Mouse (Mus musculus): ENCODE results near the gene Snrpa. TPM values are rescaled to one million over a fixed set of nuclear protein-coding genes. Genes with fewer than 3 reads are reported as not detected.

The Snrpa gene
- polyA plus RNA-seq, 1 experiment from 2014 or later = 74.7 TPM

GRCm38 (mm10) chr7:27231693-27232331 lies 35.7 kb upstream of the Snrpa start:
- Histone ChIP-seq H3K36me3 (ENCODE audit: control insufficient read depth, insufficient read depth) (no peaks in the 10 kb centered on the region), H3K9me3 (replicated peaks; ENCODE audit: control insufficient read depth, low read length) (no peaks in the 10 kb centered on the region), H3K4me1 (ENCODE audit: control insufficient read depth, low read depth, low read length) (peaks cover 27% of the 10 kb centered on the region), H3K27me3 (ENCODE audit: control insufficient read depth, insufficient read depth, low read depth, low read length) (no peaks in the 10 kb centered on the region), H3K4me2 (ENCODE audit: low read depth, low read length) (no peak overlapping the region), H3K4me3 (ENCODE audit: low read depth, low read length) (no peak overlapping the region), H3K27ac (ENCODE audit: low read length) (no peak overlapping the region), H3K9ac (ENCODE audit: low read depth, low read length) (no peak overlapping the region)
- no peak for ATAC-seq (ENCODE audit: low read depth)
- 68% methylated on average over 7 of the region's 7 CpGs for WGBS (ENCODE audit: insufficient replicate concordance)

GRCm38 (mm10) chr7:27230781-27231180 lies 34.7 kb upstream of the Snrpa start:
- H3K4me1 ChIP-seq (ENCODE audit: control insufficient read depth, low read depth, low read length) = peaks cover 37% of the 10 kb centered on the region
- no peak overlapping the region for H3K9ac ChIP-seq (ENCODE audit: low read depth, low read length)
- no peaks in the 10 kb centered on the region for H3K36me3 ChIP-seq (ENCODE audit: control insufficient read depth, insufficient read depth)
- H3K27ac ChIP-seq (ENCODE audit: low read length) = no peak overlapping the region
- H3K9me3 ChIP-seq (replicated peaks; ENCODE audit: control insufficient read depth, low read length) = no peaks in the 10 kb centered on the region
- no peak overlapping the region for H3K4me2 ChIP-seq (ENCODE audit: low read depth, low read length)
- 68% methylated on average over 4 of the region's 4 CpGs for WGBS (ENCODE audit: insufficient replicate concordance)
- H3K4me3 ChIP-seq (ENCODE audit: low read depth, low read length) = no peak overlapping the region
- ATAC-seq (ENCODE audit: low read depth) = no peak
- no peaks in the 10 kb centered on the region for H3K27me3 ChIP-seq (ENCODE audit: control insufficient read depth, insufficient read depth, low read depth, low read length)

- Histone ChIP-seq H3K27me3 (ENCODE audit: control insufficient read depth, insufficient read depth, low read depth, low read length) (no peaks in the 10 kb centered on the region), H3K4me3 (ENCODE audit: low read depth, low read length) (peak overlapping the region; percentile 92), H3K9me3 (replicated peaks; ENCODE audit: control insufficient read depth, low read length) (no peaks in the 10 kb centered on the region), H3K4me2 (ENCODE audit: low read depth, low read length) (peak overlapping the region; percentile 91), H3K9ac (ENCODE audit: low read depth, low read length) (peak overlapping the region; percentile 91), H3K27ac (ENCODE audit: low read length) (peak overlapping the region; percentile 79), H3K36me3 (ENCODE audit: control insufficient read depth, insufficient read depth) (no peaks in the 10 kb centered on the region), H3K4me1 (ENCODE audit: control insufficient read depth, low read depth, low read length) (peaks cover 49% of the 10 kb centered on the region)
- ATAC-seq (ENCODE audit: low read depth) = no peak
- WGBS (ENCODE audit: insufficient replicate concordance) = 17% methylated on average over 6 of the region's 6 CpGs
Observed at GRCm38 (mm10) chr7:27228865-27229264, 32.8 kb upstream of the Snrpa start.

- Histone ChIP-seq H3K4me2 (ENCODE audit: low read depth, low read length) (peak within 1 kb of the TSS; percentile 91), H3K4me1 (ENCODE audit: control insufficient read depth, low read depth, low read length) (peaks cover 48% of the 10 kb centered on the region), H3K9me3 (replicated peaks; ENCODE audit: control insufficient read depth, low read length) (no peaks in the 10 kb centered on the region), H3K36me3 (ENCODE audit: control insufficient read depth, insufficient read depth) (no peaks in the 10 kb centered on the region), H3K9ac (ENCODE audit: low read depth, low read length) (peak within 1 kb of the TSS; percentile 91), H3K27me3 (ENCODE audit: control insufficient read depth, insufficient read depth, low read depth, low read length) (no peaks in the 10 kb centered on the region), H3K4me3 (ENCODE audit: low read depth, low read length) (peak within 1 kb of the TSS; percentile 92), H3K27ac (ENCODE audit: low read length) (peak within 1 kb of the TSS; percentile 79)
- 0% methylated on average over 48 of the region's 49 CpGs for WGBS (ENCODE audit: insufficient replicate concordance)
- peak; percentile 81 for ATAC-seq (ENCODE audit: low read depth)
Observed at GRCm38 (mm10) chr7:27228281-27228821, 32.3 kb upstream of the Snrpa start, which contains the start of gene Itpkc. Gene Itpkc (minus strand): TSS chr7:27228661.

DNA sequence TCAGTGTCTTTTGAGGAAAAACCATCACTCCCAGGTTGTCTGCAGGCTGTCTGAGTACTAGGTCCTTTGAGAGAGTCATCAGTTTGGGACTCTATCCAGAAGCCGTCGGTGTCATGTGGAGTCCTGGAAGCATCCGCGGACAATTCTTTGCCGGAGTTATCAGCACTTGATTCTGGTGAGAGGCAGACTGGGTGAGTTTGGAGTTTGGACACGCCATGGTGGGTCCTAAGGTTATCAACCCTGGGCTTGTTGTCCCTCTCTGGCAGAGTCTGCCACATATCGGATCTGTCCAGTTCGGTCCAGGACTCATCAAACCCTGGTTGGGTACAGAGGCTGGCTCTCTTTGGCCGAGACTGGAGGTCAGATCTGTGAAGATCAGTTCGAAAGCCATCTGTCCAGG lies 31.6 kb upstream of the Snrpa start:
- H3K36me3 ChIP-seq (ENCODE audit: control insufficient read depth, insufficient read depth) = no peaks in the 10 kb centered on the region
- peaks cover 53% of the 10 kb centered on the region for H3K4me1 ChIP-seq (ENCODE audit: control insufficient read depth, low read depth, low read length)
- peak overlapping the region; percentile 76 for H3K27ac ChIP-seq (ENCODE audit: low read length)
- H3K27me3 ChIP-seq (ENCODE audit: control insufficient read depth, insufficient read depth, low read depth, low read length) = no peaks in the 10 kb centered on the region
- peak overlapping the region; percentile 92 for H3K4me3 ChIP-seq (ENCODE audit: low read depth, low read length)
- peak overlapping the region; percentile 91 for H3K4me2 ChIP-seq (ENCODE audit: low read depth, low read length)
- H3K9ac ChIP-seq (ENCODE audit: low read depth, low read length) = peak overlapping the region; percentile 91
- ATAC-seq (ENCODE audit: low read depth) = no peak
- 11% methylated on average over 10 of the region's 10 CpGs for WGBS (ENCODE audit: insufficient replicate concordance)
- no peaks in the 10 kb centered on the region for H3K9me3 ChIP-seq (replicated peaks; ENCODE audit: control insufficient read depth, low read length)

GRCm38 (mm10) chr7:27227276-27227675 lies 31.2 kb upstream of the Snrpa start:
- 39% methylated on average over 9 of the region's 9 CpGs for WGBS (ENCODE audit: insufficient replicate concordance)

DNA sequence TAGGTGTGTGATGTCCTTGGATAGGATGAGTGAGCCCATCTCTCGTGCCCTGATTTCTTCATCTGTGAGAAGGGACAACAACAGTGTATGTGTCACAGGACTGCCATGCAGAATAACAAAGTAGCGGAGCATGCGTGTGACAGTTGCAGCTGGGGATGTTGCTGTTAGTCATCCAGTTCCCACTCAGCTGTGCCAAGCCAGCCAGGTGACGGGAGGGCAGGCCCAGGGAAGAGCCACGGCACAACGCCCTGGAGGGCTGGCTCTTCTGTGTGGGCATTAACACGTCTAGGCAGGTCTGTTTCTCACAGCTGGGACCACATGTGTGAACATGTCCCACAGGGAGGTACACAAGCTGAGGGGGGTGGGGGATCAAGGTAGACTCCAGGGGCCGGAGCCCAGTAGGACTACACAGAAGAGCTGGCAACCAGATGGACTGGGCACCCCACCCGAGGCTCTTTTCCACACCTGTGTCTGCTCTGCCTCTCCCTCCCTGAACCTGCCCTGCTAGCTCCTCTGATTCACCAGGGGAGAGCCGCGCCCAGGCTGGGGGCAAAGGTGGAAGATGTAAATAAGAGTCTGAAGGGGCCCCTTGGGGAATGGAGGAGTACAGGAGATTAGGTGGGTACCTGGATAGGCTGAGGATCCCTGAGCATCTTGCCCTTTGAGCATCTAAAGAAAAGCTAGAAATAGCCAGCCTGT lies 29.0 kb upstream of the Snrpa start:
- no peak overlapping the region for H3K27ac ChIP-seq (ENCODE audit: low read length)
- 0 out of 2 replicates have a peak overlapping the region, but pooled peaks have one; percentile 13 for H3K9ac ChIP-seq (ENCODE audit: low read depth, low read length)
- H3K27me3 ChIP-seq (ENCODE audit: control insufficient read depth, insufficient read depth, low read depth, low read length) = no peaks in the 10 kb centered on the region
- no peaks in the 10 kb centered on the region for H3K9me3 ChIP-seq (replicated peaks; ENCODE audit: control insufficient read depth, low read length)
- no peak overlapping the region for H3K4me2 ChIP-seq (ENCODE audit: low read depth, low read length)
- peaks cover 58% of the 10 kb centered on the region for H3K4me1 ChIP-seq (ENCODE audit: control insufficient read depth, low read depth, low read length)
- H3K4me3 ChIP-seq (ENCODE audit: low read depth, low read length) = no peak overlapping the region
- no peak for ATAC-seq (ENCODE audit: low read depth)
- WGBS (ENCODE audit: insufficient replicate concordance) = 74% methylated on average over 11 of the region's 11 CpGs
- H3K36me3 ChIP-seq (ENCODE audit: control insufficient read depth, insufficient read depth) = no peaks in the 10 kb centered on the region

More at GRCm38 (mm10) chr7:27227276-27227675, 31.2 kb upstream of the Snrpa start:
- H3K4me2 ChIP-seq (ENCODE audit: low read depth, low read length) = peak overlapping the region; percentile 91
- peaks cover 52% of the 10 kb centered on the region for H3K4me1 ChIP-seq (ENCODE audit: control insufficient read depth, low read depth, low read length)
- no peak overlapping the region for H3K27ac ChIP-seq (ENCODE audit: low read length)
- H3K4me3 ChIP-seq (ENCODE audit: low read depth, low read length) = peak overlapping the region; percentile 92
- H3K36me3 ChIP-seq (ENCODE audit: control insufficient read depth, insufficient read depth) = no peaks in the 10 kb centered on the region
- H3K9me3 ChIP-seq (replicated peaks; ENCODE audit: control insufficient read depth, low read length) = no peaks in the 10 kb centered on the region
- peak overlapping the region; percentile 4 for H3K9ac ChIP-seq (ENCODE audit: low read depth, low read length)
- no peak for ATAC-seq (ENCODE audit: low read depth)
- no peaks in the 10 kb centered on the region for H3K27me3 ChIP-seq (ENCODE audit: control insufficient read depth, insufficient read depth, low read depth, low read length)

DNA sequence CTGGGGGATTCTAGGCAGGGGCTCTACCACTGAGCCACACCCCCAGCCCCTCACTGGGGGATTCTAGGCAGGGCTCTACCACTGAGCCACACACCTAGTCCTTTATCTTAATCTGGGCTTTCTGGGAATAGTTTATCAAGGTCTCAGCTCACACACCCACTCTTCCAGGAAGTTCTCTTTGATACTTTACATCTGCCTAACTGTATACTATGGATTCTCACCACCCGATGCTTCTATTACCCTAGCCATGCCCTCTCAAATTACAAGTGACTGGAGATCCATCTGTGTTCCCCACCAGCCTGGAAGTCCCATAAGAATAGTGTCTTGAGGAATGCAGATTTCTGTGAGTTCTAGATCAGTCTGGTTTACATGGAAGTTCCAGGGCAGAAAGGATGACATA lies 26.5 kb upstream of the Snrpa start:
- H3K36me3 ChIP-seq (ENCODE audit: control insufficient read depth, insufficient read depth) = no peaks in the 10 kb centered on the region
- H3K4me1 ChIP-seq (ENCODE audit: control insufficient read depth, low read depth, low read length) = peaks cover 48% of the 10 kb centered on the region
- no peak overlapping the region for H3K27ac ChIP-seq (ENCODE audit: low read length)
- H3K4me3 ChIP-seq (ENCODE audit: low read depth, low read length) = no peak overlapping the region
- H3K27me3 ChIP-seq (ENCODE audit: control insufficient read depth, insufficient read depth, low read depth, low read length) = no peaks in the 10 kb centered on the region
- H3K9me3 ChIP-seq (replicated peaks; ENCODE audit: control insufficient read depth, low read length) = no peaks in the 10 kb centered on the region
- ATAC-seq (ENCODE audit: low read depth) = no peak; the same call in 1 of the 2 replicates
- no peak overlapping the region for H3K9ac ChIP-seq (ENCODE audit: low read depth, low read length)
- no peak overlapping the region for H3K4me2 ChIP-seq (ENCODE audit: low read depth, low read length)
- 30% methylated on average over 1 of the region's 1 CpGs for WGBS (ENCODE audit: insufficient replicate concordance)

GRCm38 (mm10) chr7:27221939-27222338 lies 25.9 kb upstream of the Snrpa start:
- WGBS (ENCODE audit: insufficient replicate concordance) = 65% methylated on average over 6 of the region's 6 CpGs
- H3K9me3 ChIP-seq (replicated peaks; ENCODE audit: control insufficient read depth, low read length) = no peaks in the 10 kb centered on the region
- no peak overlapping the region for H3K4me3 ChIP-seq (ENCODE audit: low read depth, low read length)
- peaks cover 43% of the 10 kb centered on the region for H3K4me1 ChIP-seq (ENCODE audit: control insufficient read depth, low read depth, low read length)
- no peak for ATAC-seq (ENCODE audit: low read depth)
- H3K27me3 ChIP-seq (ENCODE audit: control insufficient read depth, insufficient read depth, low read depth, low read length) = no peaks in the 10 kb centered on the region
- no peak overlapping the region for H3K9ac ChIP-seq (ENCODE audit: low read depth, low read length)
- H3K27ac ChIP-seq (ENCODE audit: low read length) = no peak overlapping the region
- H3K4me2 ChIP-seq (ENCODE audit: low read depth, low read length) = no peak overlapping the region
- H3K36me3 ChIP-seq (ENCODE audit: control insufficient read depth, insufficient read depth) = no peaks in the 10 kb centered on the region

All from liver, embryonic 16.5 days (tissue).